Mouse (Mus musculus) left cerebral cortex, postnatal 25 days (tissue): ENCODE measurements around the gene Lrfn2. TPM values are rescaled to one million over a fixed set of nuclear protein-coding genes. Genes with fewer than 3 reads are reported as not detected.
A peak's percentile ranks its signal among the peaks of the same experiment; 100 is the strongest.

Source experiments
- DNase-seq, 2 experiments: peaks; one replicate each; pipeline ENCODE4 v3.0.0; 2022; ENCODE audit warnings: low spot score in 2 of 2, mixed read lengths in 1 of 2
- intact Hi-C: fragments of 180-260 bp; cut with DNase I; formaldehyde crosslinking; loops from one replicate; pipeline ENCODE4 v1.15.1; 2025
- total RNA-seq, 2 experiments: library from RNA; stranded (reverse); gene quantifications; 2 replicates each; pipeline ENCODE4 v1.2.3; 2021

The Lrfn2 gene
- total RNA-seq, 2 experiments from 2014 or later = 36.0 to 40.9 TPM

DNA sequence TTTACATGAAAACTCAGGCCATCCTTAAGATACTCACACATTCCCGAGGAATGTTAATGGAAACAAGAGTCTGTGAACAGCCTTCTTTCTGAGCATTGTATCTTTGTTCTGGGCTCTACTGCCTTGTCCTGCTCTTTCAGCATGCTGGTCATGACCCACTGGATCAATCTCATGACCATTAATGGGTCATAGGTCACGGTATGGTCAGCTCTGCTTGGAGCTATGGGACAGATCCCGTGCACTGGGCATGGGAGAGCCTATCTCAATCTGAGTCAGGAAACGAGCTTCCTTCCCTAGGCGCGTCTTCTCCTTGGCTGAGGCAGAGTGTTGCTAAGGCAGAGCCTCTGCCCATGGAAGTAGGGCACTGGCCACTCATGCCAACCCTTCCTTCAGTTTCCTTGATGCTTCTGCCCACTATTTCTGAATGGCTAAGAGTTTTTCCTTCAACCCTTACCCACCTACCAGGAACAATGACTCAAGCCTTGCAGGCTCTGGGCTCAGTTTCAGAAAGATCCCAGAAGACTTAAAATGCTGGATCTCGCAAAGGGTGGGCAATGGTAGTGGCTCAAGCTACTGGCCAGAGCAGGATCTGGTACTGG, 24.0 kb downstream of the Lrfn2 start:
- intact Hi-C loops = no loop called here
- peak in 1 of 2 experiments; percentile 52 for DNase-seq

DNA sequence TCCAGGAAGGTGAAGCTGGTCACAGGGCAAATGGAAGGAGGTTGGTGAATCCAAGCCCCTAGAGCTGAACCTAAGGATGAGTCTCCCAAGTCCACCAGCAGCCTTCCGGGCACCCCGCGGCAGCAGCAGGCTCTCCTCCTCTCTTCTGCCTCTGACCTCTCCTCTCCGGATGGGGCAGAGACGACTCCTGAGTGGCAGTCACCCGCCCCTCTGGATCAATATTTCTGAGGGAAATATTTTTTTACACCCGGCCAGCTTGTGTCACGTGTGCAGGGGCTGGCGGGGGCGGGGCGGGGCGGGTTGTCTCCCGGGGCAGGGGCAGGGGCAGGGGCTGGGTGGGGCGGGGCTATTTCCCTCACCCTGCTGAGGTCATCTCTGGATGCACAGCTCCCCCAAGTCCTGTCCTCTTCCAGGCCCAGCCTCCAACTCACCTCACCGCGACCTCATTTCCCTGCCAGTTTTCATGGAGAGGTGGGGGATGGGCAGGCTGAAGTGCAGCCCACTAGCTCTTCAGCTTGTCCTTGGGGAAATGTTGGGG, 28.1 kb downstream of the Lrfn2 start:
- intact Hi-C loops = no loop called here
- no peak for DNase-seq

DNA sequence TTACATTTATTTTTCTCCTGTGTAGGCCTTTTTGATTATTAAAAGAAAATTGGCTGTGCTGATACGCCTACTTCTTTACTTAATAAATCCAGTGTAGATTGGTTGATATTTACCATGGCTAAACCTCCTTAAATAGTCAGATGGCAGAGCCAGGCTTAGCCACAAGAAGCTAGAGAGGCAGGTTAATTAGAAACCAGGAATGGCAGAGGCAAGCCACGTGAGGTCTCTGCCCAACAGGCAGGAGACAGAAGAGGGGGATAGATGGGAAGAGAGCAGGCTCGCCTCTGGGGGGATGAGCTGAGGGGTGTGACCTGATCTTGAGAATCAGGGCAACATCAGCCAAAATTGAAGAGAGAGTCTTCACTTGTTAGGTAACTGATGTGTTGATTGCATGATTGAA, 30.5 kb downstream of the Lrfn2 start:
- DNase-seq = no peak
- intact Hi-C loops = no loop called here

DNA sequence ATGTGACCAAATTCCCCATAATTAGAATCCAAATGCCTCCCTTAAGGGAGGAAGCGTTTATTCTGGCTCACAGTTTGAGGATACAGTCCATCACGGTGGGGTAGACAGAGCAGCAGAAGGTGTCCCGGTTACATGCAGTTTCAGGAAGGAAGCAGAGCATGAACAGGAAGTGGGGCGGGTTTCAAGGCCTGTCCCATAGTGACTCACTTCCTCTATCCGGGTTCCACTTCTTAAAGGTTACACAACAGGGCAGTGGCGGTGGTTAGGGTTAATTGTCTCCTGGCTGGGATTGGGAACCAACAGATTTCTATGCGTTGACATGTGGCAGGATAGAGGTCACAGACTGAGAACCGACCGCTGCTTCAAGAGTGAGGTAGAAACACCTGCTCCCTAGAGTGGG, 31.6 kb downstream of the Lrfn2 start:
- intact Hi-C loops = no loop called here
- DNase-seq = no peak

- peak; percentile 30 to 57 for DNase-seq
- intact Hi-C loops = no loop called here
Observed at GRCm38 (mm10) chr17:48968304-48968703, 36.1 kb downstream of the Lrfn2 start.

DNA sequence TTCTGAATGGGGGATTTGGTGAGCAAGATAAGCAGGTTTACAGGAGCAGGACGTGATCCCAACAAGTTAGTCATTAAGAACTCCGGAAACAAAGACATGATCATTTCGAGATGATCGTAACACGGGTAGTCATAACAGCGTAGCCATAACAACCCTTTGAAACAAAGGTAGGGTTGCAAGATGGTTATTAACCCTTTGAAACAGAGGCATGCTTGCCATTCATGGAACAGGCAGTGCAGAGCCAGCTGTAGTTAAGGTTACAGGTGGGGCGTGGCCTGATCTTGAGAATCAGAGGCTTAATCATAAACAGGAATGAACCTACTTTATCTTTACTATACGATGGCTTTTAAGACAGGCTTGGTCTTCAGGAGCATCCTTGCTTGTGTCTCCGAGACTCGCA, 39.1 kb downstream of the Lrfn2 start:
- intact Hi-C loops = no loop called here

GRCm38 (mm10) chr17:48972866-48973265, 40.7 kb downstream of the Lrfn2 start:
- intact Hi-C loops = no loop called here
- DNase-seq = no peak

More for the DNA sequence above, 39.1 kb downstream of the Lrfn2 start:
- no peak for DNase-seq

DNA sequence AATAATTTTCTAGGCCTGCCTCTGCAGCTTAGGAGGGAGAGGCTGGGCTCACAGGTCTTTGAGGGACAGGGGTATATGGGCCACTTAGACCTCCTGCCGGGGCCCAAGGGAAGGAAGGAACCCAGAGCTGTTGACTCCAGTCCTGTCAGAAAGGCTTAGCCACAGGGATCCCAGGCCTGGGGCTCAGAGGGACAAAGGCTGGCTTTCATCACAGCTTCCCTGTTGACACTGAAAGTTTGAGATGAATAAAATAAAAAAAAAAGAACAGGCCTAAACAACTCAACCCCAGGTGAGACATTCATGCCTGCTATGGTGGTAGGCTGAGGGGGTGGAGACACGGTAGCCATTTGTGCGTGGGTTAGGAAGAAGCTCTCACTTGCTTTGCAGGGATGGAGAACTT, 41.2 kb downstream of the Lrfn2 start:
- intact Hi-C loops = no loop called here
- no peak for DNase-seq

DNA sequence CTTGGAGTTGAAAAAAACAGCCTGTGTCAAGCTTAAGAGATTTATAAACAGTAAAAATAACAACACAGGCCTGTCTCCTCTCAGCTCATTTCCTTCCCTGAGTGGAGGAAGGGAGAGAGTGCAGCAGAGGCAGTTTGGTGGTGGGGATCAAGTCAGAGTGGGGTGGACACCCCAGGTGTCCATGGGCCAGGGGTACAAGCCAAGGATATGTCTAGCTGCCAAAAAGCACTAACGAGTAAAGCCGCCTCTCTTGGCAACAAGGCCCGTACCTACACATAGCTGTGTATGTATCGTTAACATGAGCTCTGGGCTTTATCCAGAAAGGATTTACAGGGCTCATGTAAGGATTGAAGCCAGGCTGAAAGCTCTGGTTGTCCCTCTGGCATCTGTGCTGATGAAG, 42.9 kb downstream of the Lrfn2 start:
- intact Hi-C loops = no loop called here
- DNase-seq = no peak

DNA sequence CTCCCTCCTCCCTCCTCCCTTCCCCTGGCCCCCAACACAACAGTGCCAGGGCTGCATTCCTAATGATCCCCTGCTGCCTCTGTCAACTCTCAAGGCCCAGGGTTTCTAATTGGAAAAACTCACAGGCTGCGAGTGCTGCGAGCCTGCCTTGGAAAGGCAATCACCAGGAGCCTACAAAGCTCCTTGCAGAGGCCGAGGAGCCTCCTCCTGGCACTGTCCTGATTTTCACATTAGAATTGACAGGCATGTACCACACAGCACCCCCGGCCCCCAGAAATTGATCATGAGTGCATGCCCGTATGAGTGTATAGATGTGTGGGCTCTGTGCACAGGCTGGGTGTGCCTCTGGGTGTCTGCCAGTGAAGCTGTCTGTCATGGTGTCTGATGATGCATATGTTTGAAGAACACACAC, 44.4 kb downstream of the Lrfn2 start:
- intact Hi-C loops = loop anchor here (1.0 kb wide), 1 partner anchor 43 kb away; no protein-coding TSS in a partner anchor
- peak; percentile 75 to 90 for DNase-seq

DNA sequence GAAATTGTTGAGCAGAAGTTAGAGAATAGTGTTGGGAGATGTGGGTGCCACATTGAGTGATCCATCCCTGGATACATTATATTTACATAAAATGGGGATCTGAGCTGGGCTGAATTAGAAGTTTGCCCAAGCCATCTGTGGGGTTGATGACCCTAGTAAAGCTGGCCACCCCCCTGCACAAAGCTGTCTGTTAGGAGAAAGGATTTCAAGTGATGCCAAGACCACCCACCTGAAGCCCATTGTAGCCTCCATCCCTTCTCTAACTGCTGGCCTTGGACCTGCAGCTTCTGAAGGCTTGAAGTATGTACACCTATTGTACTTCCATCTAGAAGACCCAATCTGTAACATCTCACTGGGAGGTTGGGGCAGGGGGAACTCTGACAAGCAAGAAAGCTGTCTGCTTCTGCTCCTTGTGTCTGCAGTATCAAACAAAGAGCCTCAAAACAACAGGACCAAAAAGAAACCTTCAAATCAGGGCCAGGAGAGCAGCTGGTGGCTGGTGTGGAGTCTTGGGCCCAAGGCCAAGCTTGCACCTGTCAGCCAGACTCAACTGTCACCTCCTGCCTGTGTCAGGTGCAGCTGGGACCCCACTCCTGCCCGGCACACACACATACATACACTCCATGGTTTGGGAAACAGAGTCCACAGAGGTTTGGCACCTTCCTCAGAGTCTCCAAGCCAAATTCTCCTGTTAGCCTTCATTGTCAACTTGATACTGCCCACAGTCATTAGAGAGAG, 63.2 kb downstream of the Lrfn2 start:
- no peak for DNase-seq
- intact Hi-C loops = no loop called here

- intact Hi-C loops = no loop called here
- DNase-seq = no peak
Observed at GRCm38 (mm10) chr17:48999463-49000227, 67.5 kb downstream of the Lrfn2 start.

GRCm38 (mm10) chr17:49009384-49010073, 77.3 kb downstream of the Lrfn2 start:
- intact Hi-C loops = loop anchor here (5.0 kb wide), 1 partner anchor 77 kb away; the partner anchor contains the start of gene Lrfn2
- DNase-seq = no peak

GRCm38 (mm10) chr17:49013876-49014600, 81.9 kb downstream of the Lrfn2 start:
- peak; percentile 45 to 87 for DNase-seq
- intact Hi-C loops = loop anchor here (5.0 kb wide), 1 partner anchor 82 kb away; the partner anchor contains the start of gene Lrfn2

- intact Hi-C loops = no loop called here
- DNase-seq = peak in 1 of 2 experiments; percentile 51
Observed at GRCm38 (mm10) chr17:49015368-49015767, 83.2 kb downstream of the Lrfn2 start.

- intact Hi-C loops = no loop called here
- DNase-seq = no peak
Observed at GRCm38 (mm10) chr17:49016229-49016628, 84.0 kb downstream of the Lrfn2 start.

- intact Hi-C loops = no loop called here
- DNase-seq = no peak
Observed at GRCm38 (mm10) chr17:49017438-49018415, 85.5 kb downstream of the Lrfn2 start.
